Mouse (Mus musculus) cortical plate, adult 2 months (tissue): ENCODE results near the gene Sec1. TPM values are rescaled to one million over a fixed set of nuclear protein-coding genes. Genes with fewer than 3 reads are reported as not detected.

Source experiments
- H3K27ac ChIP-seq: fragments of 200-500 bp; 2 replicates; pipeline ENCODE4 v1.5.1; 2012; ENCODE audit warnings: low read length, control low read depth, inconsistent platforms; ENCODE audit not compliant: insufficient read depth
- H3K4me1 ChIP-seq: fragments of 200-500 bp; 2 replicates; pipeline ENCODE4 v1.6.1; 2011; ENCODE audit warnings: low read length; ENCODE audit not compliant: control insufficient read depth, insufficient read depth
- H3K4me3 ChIP-seq: fragments of 200-500 bp; 2 replicates; pipeline ENCODE4 v1.5.1; 2011; ENCODE audit warnings: mild to moderate bottlenecking, low read length, control low read depth; ENCODE audit not compliant: insufficient read depth
- CTCF ChIP-seq: fragments of 200-500 bp; IDR thresholded peaks from 2 replicates; pipeline ENCODE4 v1.5.1; 2011; ENCODE audit warnings: mild to moderate bottlenecking, control low read depth, low read length; ENCODE audit not compliant: insufficient read depth; ENCODE audit errors: extremely low read depth
- POLR2A ChIP-seq: fragments of 200-500 bp; IDR thresholded peaks from 2 replicates; pipeline ENCODE4 v1.6.1; 2011; ENCODE audit warnings: mild to moderate bottlenecking, low read length, control low read depth; ENCODE audit not compliant: insufficient read depth; ENCODE audit errors: extremely low read depth
- polyA plus RNA-seq: library from polyadenylated mRNA; depleted of rRNA; stranded (reverse); fragments of >200 nt; gene quantifications from 2 replicates; pipeline ENCODE4 v1.2.3, GENCODE M21; 2012

Sec1 gene
- polyA plus RNA-seq, 1 experiment: 6.6 TPM

- Histone ChIP-seq H3K4me3 (peak overlapping the region; percentile 82; the same call in 1 of the 2 replicates), H3K27ac (no peak overlapping the region), H3K4me1 (peaks cover 5% of the 10 kb centered on the region; the same call in 1 of the 2 replicates)
- TF ChIP-seq POLR2A: no peak
- TF ChIP-seq CTCF: no peak
Measured at GRCm38 (mm10) chr7:45719180-45719579, 25.0 kb upstream of the Sec1 start.

GRCm38 (mm10) chr7:45718331-45718730 lies 24.1 kb upstream of the Sec1 start:
- H3K27ac ChIP-seq: peak overlapping the region; percentile 9
- H3K4me1 ChIP-seq: peaks cover 5% of the 10 kb centered on the region; the same call in 1 of the 2 replicates
- no peak for TF ChIP-seq POLR2A
- no peak for TF ChIP-seq CTCF
- H3K4me3 ChIP-seq: peak overlapping the region; percentile 82

- H3K4me1 ChIP-seq: peaks cover 5% of the 10 kb centered on the region; the same call in 1 of the 2 replicates
- peak within 1 kb of the TSS; percentile 61 for H3K27ac ChIP-seq
- no peak for TF ChIP-seq CTCF
- peak; percentile 96 for TF ChIP-seq POLR2A
- H3K4me3 ChIP-seq: peak within 1 kb of the TSS; percentile 82
Measured at GRCm38 (mm10) chr7:45717918-45718297, 23.7 kb upstream of the Sec1 start, which contains the start of gene Sphk2. Gene Sphk2 (minus strand): TSS chr7:45718002.

- Histone ChIP-seq H3K27ac (peak overlapping the region; percentile 61), H3K4me1 (peaks cover 5% of the 10 kb centered on the region; the same call in 1 of the 2 replicates), H3K4me3 (peak overlapping the region; percentile 82)
- TF ChIP-seq CTCF (no peak), POLR2A (no peak)
Measured at GRCm38 (mm10) chr7:45716952-45717917, 23.0 kb upstream of the Sec1 start.

- no peak for TF ChIP-seq CTCF
- Histone ChIP-seq H3K4me3 (no peak overlapping the region), H3K27ac (no peak overlapping the region), H3K4me1 (peaks cover 5% of the 10 kb centered on the region; the same call in 1 of the 2 replicates)
Measured at GRCm38 (mm10) chr7:45716460-45716857, 22.3 kb upstream of the Sec1 start.

GRCm38 (mm10) chr7:45715741-45716459 lies 21.7 kb upstream of the Sec1 start:
- Histone ChIP-seq H3K27ac (no peak overlapping the region; the same call in 1 of the 2 replicates), H3K4me1 (peaks cover 5% of the 10 kb centered on the region; the same call in 1 of the 2 replicates), H3K4me3 (peak overlapping the region; percentile 47; the same call in 1 of the 2 replicates)
- TF ChIP-seq CTCF: no peak
- TF ChIP-seq POLR2A: no peak

- TF ChIP-seq POLR2A: no peak; the same call in 1 of the 2 replicates
- no peak for TF ChIP-seq CTCF
- peak within 1 kb of the TSS; percentile 47 for H3K4me3 ChIP-seq
- peaks cover 5% of the 10 kb centered on the region; the same call in 1 of the 2 replicates for H3K4me1 ChIP-seq
- H3K27ac ChIP-seq: peak within 1 kb of the TSS; percentile 16; the same call in 1 of the 2 replicates
Measured at GRCm38 (mm10) chr7:45715090-45715708, 21.0 kb upstream of the Sec1 start, which contains the start of gene Rpl18. Gene Rpl18 (plus strand): TSS chr7:45715457.

- TF ChIP-seq POLR2A: no peak
- no peak for TF ChIP-seq CTCF
- Histone ChIP-seq H3K4me3 (peak overlapping the region; percentile 47), H3K27ac (0 out of 2 replicates have a peak overlapping the region, but pooled peaks have one; percentile 16), H3K4me1 (peaks cover 6% of the 10 kb centered on the region)
Measured at GRCm38 (mm10) chr7:45714630-45715089, 20.5 kb upstream of the Sec1 start.

- Histone ChIP-seq H3K4me3 (peak overlapping the region; percentile 47), H3K27ac (no peak overlapping the region), H3K4me1 (peaks cover 9% of the 10 kb centered on the region)
- TF ChIP-seq CTCF (no peak), POLR2A (no peak)
Measured at GRCm38 (mm10) chr7:45713881-45714520, 19.8 kb upstream of the Sec1 start.
